Mouse (Mus musculus): Measurements from ENCODE around the gene Fga. TPM values are rescaled to one million over a fixed set of nuclear protein-coding genes. Genes with fewer than 3 reads are reported as not detected.
A peak's percentile ranks its signal among the peaks of the same experiment; 100 is the strongest.

Gene Fga
- 921 and 1,132 TPM in 2 replicates for polyA plus RNA-seq (2015; fragmentation: Nextera tagmentation; extraction: Ambion mirVana)

DNA sequence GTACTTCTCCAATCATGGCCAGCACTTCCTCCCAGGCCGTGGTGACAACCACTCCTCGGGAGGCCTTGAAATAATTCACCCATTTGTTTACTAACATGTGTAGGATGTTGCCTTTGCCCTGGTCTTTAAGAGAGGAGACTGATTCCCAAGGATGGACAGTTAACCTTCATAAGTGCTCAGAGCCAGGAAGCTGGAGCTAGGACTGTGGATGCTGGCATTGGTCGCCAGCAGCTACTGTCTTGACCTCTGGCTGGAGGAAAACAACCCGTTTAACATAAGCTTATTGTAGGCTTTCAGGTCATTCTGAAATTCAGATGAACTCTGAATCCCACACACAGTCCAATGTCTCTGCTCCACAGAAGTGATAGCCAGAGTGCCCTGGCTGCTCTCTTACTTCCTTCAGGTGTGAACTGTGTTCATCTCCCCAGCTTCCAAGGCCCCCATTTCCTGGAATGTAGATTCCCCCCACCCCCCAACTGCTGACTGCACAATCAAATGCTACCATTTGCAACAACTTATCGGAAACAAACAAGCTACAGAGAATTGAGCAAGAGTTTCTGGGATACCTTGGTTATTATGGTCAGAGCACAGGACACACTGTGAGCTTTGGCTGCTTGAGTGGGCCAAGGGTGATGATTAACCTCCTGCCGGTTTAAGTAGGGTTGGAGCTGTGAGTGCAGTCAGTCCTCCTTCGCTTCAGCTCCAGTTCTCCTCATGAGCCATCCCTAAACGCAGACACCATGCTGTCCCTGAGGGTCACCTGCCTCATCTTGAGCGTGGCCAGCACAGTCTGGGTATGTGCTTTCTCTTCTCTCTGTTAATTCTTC is at the start of gene Fga:
TSS of gene Fga (plus strand) at position 602 of the 827 bp plus-strand sequence.
- H3K27ac ChIP-seq (replicated peaks): peak within 1 kb of the TSS; percentile 56

GRCm38 (mm10) chr3:82980818-82981217 is 45.1 kb upstream of the Fga start:
- Histone ChIP-seq H3K27me3 (no peaks in the 10 kb centered on the region), H3K9me3 (replicated peaks) (no peaks in the 10 kb centered on the region), H3K4me1 (replicated peaks) (no peaks in the 10 kb centered on the region), H3K4me2 (no peak overlapping the region), H3K9ac (no peak overlapping the region), H3K27ac (replicated peaks) (no peak overlapping the region), H3K4me3 (replicated peaks) (no peak overlapping the region), H3K36me3 (replicated peaks) (no peaks in the 10 kb centered on the region)
- ATAC-seq (ENCODE audit: insufficient read depth): no peak
- 55% methylated on average over 6 of the region's 6 CpGs for WGBS (ENCODE audit: insufficient replicate concordance)

More for the DNA sequence above, at the start of gene Fga:
- Histone ChIP-seq H3K27me3 (no peaks in the 10 kb centered on the region), H3K4me3 (replicated peaks) (peak within 1 kb of the TSS; percentile 42), H3K4me2 (no peak within 1 kb of the TSS), H3K36me3 (replicated peaks) (no peaks in the 10 kb centered on the region), H3K9me3 (replicated peaks) (no peaks in the 10 kb centered on the region), H3K4me1 (replicated peaks) (0 out of 2 replicates have a peak, but pooled peaks cover 3% of the 10 kb centered on the region), H3K9ac (no peak within 1 kb of the TSS)
- WGBS (ENCODE audit: insufficient replicate concordance): 55% methylated on average over 9 of the region's 9 CpGs
- ATAC-seq (ENCODE audit: insufficient read depth): peak; percentile 84

- no peak overlapping the region for H3K4me2 ChIP-seq
- no peaks in the 10 kb centered on the region for H3K27me3 ChIP-seq
- no peak overlapping the region for H3K27ac ChIP-seq (replicated peaks)
- no peak for ATAC-seq (ENCODE audit: insufficient read depth)
- no peaks in the 10 kb centered on the region for H3K36me3 ChIP-seq (replicated peaks)
- no peak overlapping the region for H3K9ac ChIP-seq
- 69% methylated on average over 8 of the region's 8 CpGs for WGBS (ENCODE audit: insufficient replicate concordance)
- no peaks in the 10 kb centered on the region for H3K4me1 ChIP-seq (replicated peaks)
- no peaks in the 10 kb centered on the region for H3K9me3 ChIP-seq (replicated peaks)
- H3K4me3 ChIP-seq (replicated peaks): no peak overlapping the region
These were observed 44.0 kb upstream of the Fga start for GRCm38 (mm10) chr3:82981861-82982260.

DNA sequence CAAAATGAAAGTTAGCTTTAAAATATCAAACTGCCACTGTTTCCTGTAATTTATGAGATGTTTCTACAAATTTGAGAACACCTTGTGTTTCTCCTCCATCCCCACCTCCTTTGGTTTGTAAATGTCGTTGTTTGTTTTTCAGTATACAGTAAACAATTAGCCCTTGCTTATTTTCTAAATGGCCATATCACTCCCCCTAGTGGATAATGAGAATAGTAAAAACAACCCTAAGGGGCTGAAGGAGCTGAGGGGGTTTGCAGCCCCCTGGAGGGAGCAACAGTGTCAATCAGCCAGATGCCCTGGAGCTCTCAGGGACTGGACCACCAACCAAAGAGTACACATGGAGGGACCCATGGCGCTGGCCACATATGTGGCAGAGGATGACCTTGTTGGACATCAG is 41.0 kb upstream of the Fga start:
- H3K36me3 ChIP-seq (replicated peaks): no peaks in the 10 kb centered on the region
- 56% methylated on average over 2 of the region's 2 CpGs for WGBS (ENCODE audit: insufficient replicate concordance)
- H3K9ac ChIP-seq: no peak overlapping the region
- H3K4me1 ChIP-seq (replicated peaks): no peaks in the 10 kb centered on the region
- H3K4me2 ChIP-seq: no peak overlapping the region
- no peak overlapping the region for H3K4me3 ChIP-seq (replicated peaks)
- no peaks in the 10 kb centered on the region for H3K27me3 ChIP-seq
- H3K27ac ChIP-seq (replicated peaks): no peak overlapping the region
- ATAC-seq (ENCODE audit: insufficient read depth): no peak
- no peaks in the 10 kb centered on the region for H3K9me3 ChIP-seq (replicated peaks)

- WGBS (ENCODE audit: insufficient replicate concordance): 60% methylated on average over 12 of the region's 12 CpGs
- H3K27me3 ChIP-seq: peaks cover 11% of the 10 kb centered on the region; the same call in 1 of the 2 replicates
- H3K27ac ChIP-seq (replicated peaks): no peak overlapping the region
- no peaks in the 10 kb centered on the region for H3K4me1 ChIP-seq (replicated peaks)
- no peaks in the 10 kb centered on the region for H3K9me3 ChIP-seq (replicated peaks)
- H3K4me3 ChIP-seq (replicated peaks): no peak overlapping the region
- H3K9ac ChIP-seq: no peak overlapping the region
- no peak overlapping the region for H3K4me2 ChIP-seq
- H3K36me3 ChIP-seq (replicated peaks): no peaks in the 10 kb centered on the region
- no peak for ATAC-seq (ENCODE audit: insufficient read depth)
These were observed 33.9 kb upstream of the Fga start for GRCm38 (mm10) chr3:82991963-82992362.

DNA sequence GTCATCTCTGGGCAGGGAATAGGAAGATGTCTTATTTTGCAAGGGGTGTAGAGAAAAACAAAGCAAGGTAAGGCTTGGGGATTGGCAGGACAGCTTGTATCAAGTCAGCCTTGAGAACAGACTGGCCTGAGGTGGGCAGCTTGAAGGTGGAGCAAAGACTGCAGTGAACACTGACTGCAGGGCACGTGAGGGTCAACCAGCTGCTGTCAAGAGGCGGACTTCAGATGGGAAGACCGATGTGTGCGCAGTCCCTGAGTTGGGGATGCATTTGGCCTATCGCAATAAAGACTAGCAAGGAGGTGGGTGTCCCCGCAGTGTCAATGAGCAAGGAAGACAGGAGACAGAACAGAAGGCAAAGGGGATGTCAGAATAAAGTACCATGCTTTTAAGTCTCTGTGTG is 32.9 kb upstream of the Fga start:
- no peak overlapping the region for H3K4me2 ChIP-seq
- H3K4me3 ChIP-seq (replicated peaks): no peak overlapping the region
- H3K4me1 ChIP-seq (replicated peaks): no peaks in the 10 kb centered on the region
- no peak for ATAC-seq (ENCODE audit: insufficient read depth)
- no peak overlapping the region for H3K27ac ChIP-seq (replicated peaks)
- 74% methylated on average over 6 of the region's 6 CpGs for WGBS (ENCODE audit: insufficient replicate concordance)
- peaks cover 11% of the 10 kb centered on the region; the same call in 1 of the 2 replicates for H3K27me3 ChIP-seq
- H3K9ac ChIP-seq: no peak overlapping the region
- H3K9me3 ChIP-seq (replicated peaks): no peaks in the 10 kb centered on the region
- no peaks in the 10 kb centered on the region for H3K36me3 ChIP-seq (replicated peaks)

DNA sequence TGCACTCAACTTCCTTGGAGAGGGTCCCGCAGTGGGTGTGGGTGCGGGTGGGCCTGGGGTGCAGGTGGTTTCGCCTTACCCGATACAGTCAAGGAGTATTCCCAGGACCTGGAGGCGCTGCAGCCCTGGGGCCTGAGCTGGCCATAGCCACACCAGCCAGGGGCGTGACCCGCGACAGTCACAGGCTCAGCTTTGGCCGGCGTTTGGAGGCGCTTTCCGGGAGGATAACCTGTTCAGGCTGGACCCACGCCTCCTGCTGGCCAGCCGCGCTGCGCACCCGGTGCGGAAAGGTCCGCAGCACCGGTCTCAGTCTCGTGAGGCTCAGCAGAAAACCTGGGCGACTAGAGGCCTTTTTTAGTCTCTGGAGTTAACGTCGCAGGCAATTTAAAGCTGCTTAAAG is 30.5 kb upstream of the Fga start:
- no peak overlapping the region for H3K4me3 ChIP-seq (replicated peaks)

DNA sequence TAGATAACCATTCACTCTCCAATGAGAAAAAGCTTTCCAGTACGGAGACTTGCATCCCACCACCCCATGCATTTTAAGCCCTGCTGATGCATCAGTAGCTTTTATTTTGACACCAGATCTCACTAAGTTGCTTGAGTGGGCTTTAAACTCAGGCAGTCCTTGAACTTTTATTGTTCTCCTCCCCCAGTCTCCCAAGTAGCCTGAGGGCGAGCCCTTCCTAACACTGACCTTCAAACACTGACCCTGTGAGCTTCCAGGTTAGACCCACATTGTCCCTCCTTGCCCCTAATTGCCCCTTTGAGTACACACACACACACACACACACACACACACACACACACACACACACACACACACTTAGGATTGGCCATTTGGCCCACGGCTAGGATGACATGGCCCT is 29.2 kb upstream of the Fga start:
- no peak for ATAC-seq (ENCODE audit: insufficient read depth)
- H3K4me1 ChIP-seq (replicated peaks): 0 out of 2 replicates have a peak, but pooled peaks cover 2% of the 10 kb centered on the region
- no peaks in the 10 kb centered on the region for H3K36me3 ChIP-seq (replicated peaks)
- H3K4me3 ChIP-seq (replicated peaks): no peak overlapping the region
- no peak overlapping the region for H3K4me2 ChIP-seq
- H3K9me3 ChIP-seq (replicated peaks): no peaks in the 10 kb centered on the region
- peaks cover 11% of the 10 kb centered on the region; the same call in 1 of the 2 replicates for H3K27me3 ChIP-seq
- H3K27ac ChIP-seq (replicated peaks): no peak overlapping the region
- no peak overlapping the region for H3K9ac ChIP-seq
- WGBS (ENCODE audit: insufficient replicate concordance): 63% methylated on average over 3 of the region's 3 CpGs

More for the DNA sequence above, 30.5 kb upstream of the Fga start:
- no peak for ATAC-seq (ENCODE audit: insufficient read depth)
- Histone ChIP-seq H3K4me2 (peak overlapping the region; percentile 43), H3K9me3 (replicated peaks) (no peaks in the 10 kb centered on the region), H3K27ac (replicated peaks) (no peak overlapping the region), H3K9ac (no peak overlapping the region), H3K36me3 (replicated peaks) (no peaks in the 10 kb centered on the region), H3K27me3 (peaks cover 11% of the 10 kb centered on the region; the same call in 1 of the 2 replicates), H3K4me1 (replicated peaks) (no peaks in the 10 kb centered on the region)
- WGBS (ENCODE audit: insufficient replicate concordance): 2% methylated on average over 24 of the region's 24 CpGs

DNA sequence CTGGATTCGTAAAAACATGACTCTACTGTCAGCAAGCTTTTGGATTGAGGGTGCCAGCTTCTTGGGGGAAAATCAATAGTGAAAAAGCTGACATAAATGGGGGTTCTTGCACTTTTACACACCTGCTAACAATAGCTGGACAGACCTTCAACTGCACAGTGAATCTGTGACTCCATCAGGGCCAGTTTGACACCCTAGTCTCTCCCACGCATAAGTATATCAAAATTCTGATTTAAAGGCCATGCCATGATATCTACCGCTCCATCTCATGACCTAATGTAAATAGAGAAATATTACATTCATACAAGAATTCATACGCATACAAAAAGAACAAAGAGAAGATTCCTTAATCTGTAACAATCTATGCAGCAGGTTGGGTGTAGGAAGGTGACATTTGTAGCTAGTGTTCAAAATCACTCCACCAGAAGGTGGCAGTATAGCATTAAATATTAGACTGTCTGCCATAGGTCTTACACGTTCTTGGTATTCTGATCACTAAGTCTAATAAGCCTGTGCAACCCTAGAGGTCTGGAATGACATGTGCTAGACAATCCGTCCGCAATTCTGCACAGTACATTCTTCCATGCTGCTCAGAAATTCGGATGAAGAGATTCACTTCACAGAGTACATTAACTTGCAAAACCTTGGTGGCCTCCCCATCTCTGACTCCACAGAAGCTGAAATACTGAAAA is 27.0 kb upstream of the Fga start:
- Histone ChIP-seq H3K4me2 (no peak overlapping the region), H3K4me3 (replicated peaks) (no peak overlapping the region), H3K9me3 (replicated peaks) (no peaks in the 10 kb centered on the region), H3K4me1 (replicated peaks) (0 out of 2 replicates have a peak, but pooled peaks cover 2% of the 10 kb centered on the region), H3K36me3 (replicated peaks) (no peaks in the 10 kb centered on the region), H3K27me3 (peaks cover 11% of the 10 kb centered on the region; the same call in 1 of the 2 replicates), H3K27ac (replicated peaks) (no peak overlapping the region), H3K9ac (no peak overlapping the region)
- 23% methylated on average over 8 of the region's 8 CpGs for WGBS (ENCODE audit: insufficient replicate concordance)
- ATAC-seq (ENCODE audit: insufficient read depth): no peak

DNA sequence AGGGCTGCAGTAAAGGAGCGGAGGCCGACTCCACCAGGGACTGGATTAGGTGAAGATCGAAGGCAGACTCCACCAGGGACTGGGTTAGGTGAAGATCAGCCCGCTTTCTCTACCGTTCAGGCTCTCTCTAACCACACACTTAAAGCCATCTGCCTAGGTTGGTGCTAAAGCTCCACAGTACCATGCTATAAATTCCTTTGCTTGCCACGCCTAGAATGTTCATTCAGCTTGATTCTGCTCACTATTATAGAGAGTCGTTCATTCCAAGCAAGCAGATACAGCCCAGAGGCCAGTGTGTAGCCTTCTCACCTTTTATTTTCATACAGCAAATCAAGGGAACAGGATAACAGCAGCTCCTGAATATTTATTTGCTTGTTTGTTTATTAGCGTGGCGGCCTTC is 25.9 kb upstream of the Fga start:
- ATAC-seq (ENCODE audit: insufficient read depth): no peak
- no peak overlapping the region for H3K4me2 ChIP-seq
- H3K36me3 ChIP-seq (replicated peaks): no peaks in the 10 kb centered on the region
- no peak overlapping the region for H3K9ac ChIP-seq
- 57% methylated on average over 9 of the region's 9 CpGs for WGBS (ENCODE audit: insufficient replicate concordance)
- H3K9me3 ChIP-seq (replicated peaks): no peaks in the 10 kb centered on the region
- H3K27me3 ChIP-seq: peaks cover 9% of the 10 kb centered on the region; the same call in 1 of the 2 replicates
- no peak overlapping the region for H3K27ac ChIP-seq (replicated peaks)
- no peak overlapping the region for H3K4me3 ChIP-seq (replicated peaks)
- H3K4me1 ChIP-seq (replicated peaks): 0 out of 2 replicates have a peak, but pooled peaks cover 2% of the 10 kb centered on the region

- Histone ChIP-seq H3K9ac (no peak overlapping the region), H3K27me3 (no peaks in the 10 kb centered on the region), H3K4me3 (replicated peaks) (no peak overlapping the region), H3K4me2 (no peak overlapping the region), H3K4me1 (replicated peaks) (0 out of 2 replicates have a peak, but pooled peaks cover 2% of the 10 kb centered on the region), H3K36me3 (replicated peaks) (no peaks in the 10 kb centered on the region), H3K9me3 (replicated peaks) (no peaks in the 10 kb centered on the region), H3K27ac (replicated peaks) (no peak overlapping the region)
- WGBS (ENCODE audit: insufficient replicate concordance): 0% methylated on average over 2 of the region's 2 CpGs
- no peak for ATAC-seq (ENCODE audit: insufficient read depth)
These were observed 23.7 kb upstream of the Fga start for GRCm38 (mm10) chr3:83002191-83002590.

Measured in liver, embryonic 15.5 days (tissue).